Mouse (Mus musculus) forebrain, embryonic 14.5 days (tissue): ENCODE measurements around the gene Ddx6. TPM values are rescaled to one million over a fixed set of nuclear protein-coding genes. Genes with fewer than 3 reads are reported as not detected.

Experiments used
- ATAC-seq: fragments of 200-750 bp; cut with Nextera tagmentation; 2 replicates; pipeline ENCODE4 v1.8.0; 2017; ENCODE audit warnings: mild to moderate bottlenecking, moderate library complexity
- DNase-seq: peaks from one replicate; pipeline ENCODE4 v3.0.0-alpha.2; 2015; ENCODE audit warnings: low spot score
- H3K27ac ChIP-seq: fragments of 300-500 bp; sonication (generic); 2 replicates; pipeline ENCODE4 v1.5.1; 2014; ENCODE audit warnings: low read depth, mild to moderate bottlenecking, control low read depth, low read length, moderate library complexity
- H3K27me3 ChIP-seq: fragments of 300-500 bp; sonication (generic); replicated peaks from 2 replicates; pipeline ENCODE4 v1.6.1; 2014; ENCODE audit warnings: low read length, control low read depth, mixed read lengths; ENCODE audit not compliant: control insufficient read depth, insufficient read depth
- H3K36me3 ChIP-seq: fragments of 300-500 bp; sonication (generic); 2 replicates; pipeline ENCODE4 v1.6.1; 2014; ENCODE audit warnings: low read length, control low read depth; ENCODE audit not compliant: control insufficient read depth, insufficient read depth
- H3K4me1 ChIP-seq: fragments of 300-500 bp; sonication (generic); 2 replicates; pipeline ENCODE4 v1.6.1; 2014; ENCODE audit warnings: antibody characterized with exemption, low read length, control low read depth; ENCODE audit not compliant: control insufficient read depth, insufficient read depth
- H3K4me2 ChIP-seq: fragments of 300-500 bp; sonication (generic); 2 replicates; pipeline ENCODE4 v1.6.1; 2014; ENCODE audit warnings: mild to moderate bottlenecking, control low read depth, low read length
- H3K4me3 ChIP-seq: fragments of 300-500 bp; sonication (generic); 2 replicates; pipeline ENCODE4 v1.5.1; 2014; ENCODE audit warnings: low read depth, low read length, control low read depth
- H3K9ac ChIP-seq: fragments of 300-500 bp; sonication (generic); 2 replicates; pipeline ENCODE4 v1.6.1; 2014; ENCODE audit warnings: mild to moderate bottlenecking, low read length, control low read depth, moderate library complexity
- H3K9me3 ChIP-seq: fragments of 300-500 bp; sonication (generic); replicated peaks from 2 replicates; pipeline ENCODE4 v1.6.1; 2016; ENCODE audit warnings: low read length, control low read depth, mixed read lengths; ENCODE audit not compliant: control insufficient read depth
- WGBS: fragments of 180-500 bp; shearing (Covaris S2); extraction: QIAGEN DNeasy Blood & Tissue Kit; methylation state at CpG from one replicate; pipeline ENCODE4 v1.1.7; 2014; 5-methylcytosine and 5-hydroxymethylcytosine counted together
- polyA plus RNA-seq: library from polyadenylated mRNA; unstranded; fragments of >200 nt; fragmentation: Nextera tagmentation; extraction: Ambion mirVana; gene quantifications from 2 replicates; pipeline ENCODE4 v1.2.1, GENCODE M21; 2014

Ddx6 gene
- polyA plus RNA-seq, 1 experiment from 2014 or later: 21.1 TPM

GRCm38 (mm10) chr9:44599616-44600015 lies 5.1 kb upstream of the Ddx6 start:
- Histone ChIP-seq H3K27ac (no peak overlapping the region), H3K9me3 (no peaks in the 10 kb centered on the region), H3K4me3 (no peak overlapping the region), H3K27me3 (no peaks in the 10 kb centered on the region), H3K36me3 (no peaks in the 10 kb centered on the region), H3K9ac (0 out of 2 replicates have a peak overlapping the region, but pooled peaks have one; percentile 9), H3K4me2 (no peak overlapping the region), H3K4me1 (peaks cover 13% of the 10 kb centered on the region)
- DNase-seq (no peak), ATAC-seq (no peak)
- 28% methylated on average over 5 of the region's 6 CpGs for WGBS

DNA sequence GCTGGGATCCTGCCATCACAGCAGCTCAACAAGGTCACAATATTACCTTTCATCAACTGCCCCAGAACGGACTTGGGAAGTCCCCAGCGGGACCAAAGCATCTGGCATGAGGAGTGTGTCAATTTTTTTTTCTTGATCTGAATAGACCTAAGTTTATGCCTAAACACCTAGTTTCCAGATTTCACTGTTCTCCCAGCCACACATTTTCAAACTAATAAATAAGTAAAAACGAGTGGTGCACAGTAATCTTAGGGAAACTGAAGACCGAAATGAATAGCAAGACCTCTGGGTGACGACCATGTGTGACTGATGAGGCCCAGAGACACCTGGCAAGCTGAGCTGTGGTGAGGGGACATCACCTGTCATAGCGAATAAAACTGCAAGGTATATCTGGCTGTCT lies 3.9 kb upstream of the Ddx6 start:
- Histone ChIP-seq H3K4me2 (no peak overlapping the region), H3K27ac (no peak overlapping the region), H3K9ac (no peak overlapping the region), H3K36me3 (no peaks in the 10 kb centered on the region), H3K4me3 (no peak overlapping the region), H3K4me1 (peaks cover 13% of the 10 kb centered on the region), H3K9me3 (no peaks in the 10 kb centered on the region), H3K27me3 (no peaks in the 10 kb centered on the region)
- WGBS: 84% methylated on average over 6 of the region's 6 CpGs
- DNase-seq: no peak
- ATAC-seq: no peak

GRCm38 (mm10) chr9:44602766-44603165 lies 1.9 kb upstream of the Ddx6 start:
- H3K27ac ChIP-seq: peak overlapping the region; percentile 14; the same call in 1 of the 2 replicates
- ATAC-seq: no peak
- WGBS: 66% methylated on average over 6 of the region's 6 CpGs

GRCm38 (mm10) chr9:44603454-44604289 lies 1.0 kb upstream of the Ddx6 start:
- H3K9ac ChIP-seq: peak overlapping the region; percentile 100
- DNase-seq (peak; percentile 91), ATAC-seq (peak; percentile 64)
- H3K4me1 ChIP-seq: peaks cover 35% of the 10 kb centered on the region
- WGBS: under 1% methylated on average over 38 of the region's 38 CpGs
- H3K4me2 ChIP-seq: peak overlapping the region; percentile 96
- H3K4me3 ChIP-seq: peak overlapping the region; percentile 98
- H3K9me3 ChIP-seq: no peaks in the 10 kb centered on the region
- peak overlapping the region; percentile 99 for H3K27ac ChIP-seq
- peaks cover 16% of the 10 kb centered on the region for H3K36me3 ChIP-seq
- H3K27me3 ChIP-seq: no peaks in the 10 kb centered on the region

More at GRCm38 (mm10) chr9:44602766-44603165, 1.9 kb upstream of the Ddx6 start:
- H3K9me3 ChIP-seq: no peaks in the 10 kb centered on the region
- H3K27me3 ChIP-seq: no peaks in the 10 kb centered on the region
- peak overlapping the region; percentile 96 for H3K4me2 ChIP-seq
- H3K9ac ChIP-seq: peak overlapping the region; percentile 37; the same call in 1 of the 2 replicates
- peak overlapping the region; percentile 98; the same call in 1 of the 2 replicates for H3K4me3 ChIP-seq
- DNase-seq: no peak
- H3K4me1 ChIP-seq: peaks cover 27% of the 10 kb centered on the region
- H3K36me3 ChIP-seq: peaks cover 7% of the 10 kb centered on the region

- peaks cover 30% of the 10 kb centered on the region for H3K4me1 ChIP-seq
- peak overlapping the region; percentile 96 for H3K4me2 ChIP-seq
- ATAC-seq (peak; percentile 71), DNase-seq (peak; percentile 85)
- H3K4me3 ChIP-seq: peak overlapping the region; percentile 98
- 1% methylated on average over 36 of the region's 65 CpGs for WGBS
- peaks cover 21% of the 10 kb centered on the region for H3K36me3 ChIP-seq
- no peaks in the 10 kb centered on the region for H3K9me3 ChIP-seq
- H3K27me3 ChIP-seq: no peaks in the 10 kb centered on the region
- H3K9ac ChIP-seq: peak overlapping the region; percentile 100
- H3K27ac ChIP-seq: peak overlapping the region; percentile 99
Observed at GRCm38 (mm10) chr9:44604290-44604778, 358 bp upstream of the Ddx6 start.

- H3K9me3 ChIP-seq: no peaks in the 10 kb centered on the region
- H3K27ac ChIP-seq: peak overlapping the region; percentile 99
- H3K36me3 ChIP-seq: peaks cover 32% of the 10 kb centered on the region
- H3K27me3 ChIP-seq: no peaks in the 10 kb centered on the region
- peak; percentile 40 for DNase-seq
- peak overlapping the region; percentile 98 for H3K4me3 ChIP-seq
- H3K4me1 ChIP-seq: peaks cover 28% of the 10 kb centered on the region
- peak overlapping the region; percentile 100 for H3K9ac ChIP-seq
- peak overlapping the region; percentile 77 for H3K4me2 ChIP-seq
- under 1% methylated on average over 13 of the region's 13 CpGs for WGBS
- 0 out of 2 replicates have a peak, but pooled peaks have one; percentile 3 for ATAC-seq
Observed at GRCm38 (mm10) chr9:44605616-44606165, 999 bp downstream of the Ddx6 start.

- 70% methylated on average over 4 of the region's 4 CpGs for WGBS
- H3K4me1 ChIP-seq: peaks cover 28% of the 10 kb centered on the region
- ATAC-seq: no peak
- no peaks in the 10 kb centered on the region for H3K9me3 ChIP-seq
- H3K4me3 ChIP-seq: peak overlapping the region; percentile 98
- DNase-seq: no peak
- peaks cover 39% of the 10 kb centered on the region for H3K36me3 ChIP-seq
- no peaks in the 10 kb centered on the region for H3K27me3 ChIP-seq
- H3K9ac ChIP-seq: no peak overlapping the region; the same call in 1 of the 2 replicates
- H3K4me2 ChIP-seq: peak overlapping the region; percentile 77
- H3K27ac ChIP-seq: no peak overlapping the region
Observed at GRCm38 (mm10) chr9:44606646-44607045, 2.0 kb downstream of the Ddx6 start.

GRCm38 (mm10) chr9:44607306-44607705 lies 2.6 kb downstream of the Ddx6 start:
- H3K4me3 ChIP-seq: peak overlapping the region; percentile 10; the same call in 1 of the 2 replicates
- 76% methylated on average over 4 of the region's 4 CpGs for WGBS
- H3K36me3 ChIP-seq: peaks cover 44% of the 10 kb centered on the region
- no peaks in the 10 kb centered on the region for H3K27me3 ChIP-seq
- H3K4me1 ChIP-seq: peaks cover 28% of the 10 kb centered on the region
- H3K9me3 ChIP-seq: no peaks in the 10 kb centered on the region
- no peak overlapping the region for H3K27ac ChIP-seq
- no peak overlapping the region; the same call in 1 of the 2 replicates for H3K9ac ChIP-seq
- ATAC-seq: no peak
- H3K4me2 ChIP-seq: peak overlapping the region; percentile 77
- no peak for DNase-seq
